Mouse (Mus musculus): ENCODE data around the gene Ikbip.

DNA sequence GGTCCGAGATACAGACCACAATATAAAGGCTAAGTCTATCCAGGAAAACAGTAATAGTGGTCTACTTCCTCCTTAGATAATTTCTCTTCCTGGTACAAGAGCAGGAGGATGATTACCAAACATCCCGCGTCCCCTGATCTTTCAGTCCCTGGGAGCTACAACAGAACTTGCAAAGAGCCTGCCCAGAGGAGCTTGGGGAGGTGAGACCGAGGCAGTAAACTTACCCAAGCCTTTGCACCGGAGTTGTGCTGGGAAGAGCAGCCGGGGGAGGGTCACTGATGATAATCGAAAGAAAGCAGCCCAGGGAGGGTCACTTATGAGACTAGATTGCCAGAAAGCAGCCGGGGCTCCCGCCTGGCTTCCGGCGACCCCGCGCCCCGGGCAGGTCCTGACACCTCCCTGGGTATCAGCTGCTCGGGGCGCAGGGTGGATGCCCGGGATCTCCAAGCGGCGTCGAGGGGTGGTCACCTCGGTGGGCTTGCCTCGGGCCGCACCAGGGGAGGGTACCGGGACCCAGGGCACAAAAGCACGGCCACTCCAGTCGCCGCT lies 707 bp upstream of the Ikbip start:
- no peak for TF ChIP-seq CTCF (IDR thresholded peaks at IDR 0.05; ENCODE audit: control insufficient read depth, insufficient read depth, insufficient read length)
- TF ChIP-seq MYOG (IDR thresholded peaks at IDR 0.05; ENCODE audit: control insufficient read depth, extremely low read depth, insufficient read length), result no peak
- TF ChIP-seq CEBPB (IDR thresholded peaks at IDR 0.05; ENCODE audit: low read depth), result no peak

Data from C2C12 (cell line).